ENCODE assay signal across 21 mouse cellular contexts in genomic region chr4:50145926-50146325, GRCm38 (mm10).
A peak's percentile ranks its signal among the peaks of the same experiment; 100 is the strongest.
DNase-seq lines count a peak whose midpoint lies in the region; ATAC-seq lines count a peak whose summit lies in the region.
"Had no signal": no experiment of that assay in that cellular context is flagged by ENCODE, and none has a peak within 500 bp of the region (broad histone marks: within the 10 kb centered on the region; RNA-seq: fewer than 3 reads in every experiment).

No protein-coding gene starts in this region.

- H3K27ac ChIP-seq in forebrain, embryonic 12.5 days, result no peak overlapping the region
- H3K27ac ChIP-seq in forebrain, embryonic 15.5 days (replicated peaks), result no peak overlapping the region
- no peak overlapping the region for H3K27ac ChIP-seq in hindbrain, embryonic 14.5 days
- no peak overlapping the region for H3K27ac ChIP-seq in hindbrain, embryonic 11.5 days (ENCODE audit: low read depth, low read length)
- H3K27ac ChIP-seq in neural tube, embryonic 12.5 days, result no peak overlapping the region
- H3K27ac ChIP-seq in neural tube, embryonic 15.5 days (replicated peaks), result no peak overlapping the region
- no peak overlapping the region for H3K27ac ChIP-seq in neural tube, embryonic 14.5 days (ENCODE audit: low read depth, low read length)
- H3K27ac ChIP-seq: embryonic facial prominence, embryonic 12.5 days; heart, adult 2 months; heart, embryonic 15.5 days had no signal

- no peaks in the 10 kb centered on the region for H3K27me3 ChIP-seq in forebrain, embryonic 12.5 days
- H3K27me3 ChIP-seq in forebrain, embryonic 15.5 days, result no peaks in the 10 kb centered on the region
- H3K27me3 ChIP-seq in hindbrain, embryonic 14.5 days (ENCODE audit: control insufficient read depth, insufficient read depth, low read length), result no peaks in the 10 kb centered on the region
- H3K27me3 ChIP-seq in hindbrain, embryonic 11.5 days (ENCODE audit: control insufficient read depth, insufficient read depth, low read length), result no peaks in the 10 kb centered on the region
- H3K27me3 ChIP-seq in neural tube, embryonic 12.5 days (replicated peaks), result no peaks in the 10 kb centered on the region
- H3K27me3 ChIP-seq in neural tube, embryonic 15.5 days (replicated peaks), result no peaks in the 10 kb centered on the region
- H3K27me3 ChIP-seq in neural tube, embryonic 14.5 days (ENCODE audit: control insufficient read depth, insufficient read depth, low read length), result no peaks in the 10 kb centered on the region
- H3K27me3 ChIP-seq: embryonic facial prominence, embryonic 12.5 days; heart, embryonic 15.5 days had no signal

- H3K4me3 ChIP-seq in forebrain, embryonic 12.5 days (replicated peaks), result no peak overlapping the region
- H3K4me3 ChIP-seq in forebrain, embryonic 15.5 days, result no peak overlapping the region
- H3K4me3 ChIP-seq in hindbrain, embryonic 14.5 days (replicated peaks; ENCODE audit: low read length), result no peak overlapping the region
- H3K4me3 ChIP-seq in hindbrain, embryonic 11.5 days (ENCODE audit: low read depth, low read length), result no peak overlapping the region
- H3K4me3 ChIP-seq in neural tube, embryonic 12.5 days, result no peak overlapping the region
- H3K4me3 ChIP-seq in neural tube, embryonic 15.5 days (replicated peaks), result no peak overlapping the region
- H3K4me3 ChIP-seq in neural tube, embryonic 14.5 days (ENCODE audit: low read depth, low read length), result no peak overlapping the region
- H3K4me3 ChIP-seq: embryonic facial prominence, embryonic 12.5 days; heart, adult 2 months; heart, embryonic 15.5 days had no signal

- DNase-seq in hindbrain, embryonic 14.5 days (ENCODE audit: low spot score), result no peak
- no peak for DNase-seq in hindbrain, embryonic 11.5 days (ENCODE audit: low spot score)
- DNase-seq: adrenal gland, postnatal 10 days; B cell, adult 2 months; cerebellum, adult 11-12 months; cerebellum, adult 9-10 months; cerebellum, postnatal 25 days; gastrocnemius, postnatal 14 days; heart, adult 2 months; heart, postnatal 14 days had no signal

- H3K9ac ChIP-seq in forebrain, embryonic 12.5 days, result no peak overlapping the region
- H3K9ac ChIP-seq in forebrain, embryonic 15.5 days (replicated peaks), result no peak overlapping the region
- no peak overlapping the region for H3K9ac ChIP-seq in hindbrain, embryonic 14.5 days
- no peak overlapping the region for H3K9ac ChIP-seq in hindbrain, embryonic 11.5 days (ENCODE audit: low read depth, low read length)
- no peak overlapping the region for H3K9ac ChIP-seq in neural tube, embryonic 12.5 days
- H3K9ac ChIP-seq in neural tube, embryonic 15.5 days (replicated peaks), result no peak overlapping the region
- no peak overlapping the region for H3K9ac ChIP-seq in neural tube, embryonic 14.5 days (replicated peaks; ENCODE audit: low read depth, low read length)
- H3K9ac ChIP-seq: embryonic facial prominence, embryonic 12.5 days; heart, embryonic 15.5 days had no signal

- no peaks in the 10 kb centered on the region for H3K4me1 ChIP-seq in forebrain, embryonic 12.5 days
- no peaks in the 10 kb centered on the region for H3K4me1 ChIP-seq in forebrain, embryonic 15.5 days
- H3K4me1 ChIP-seq in hindbrain, embryonic 14.5 days (replicated peaks; ENCODE audit: control insufficient read depth, insufficient read depth, low read length), result no peaks in the 10 kb centered on the region
- H3K4me1 ChIP-seq in hindbrain, embryonic 11.5 days (replicated peaks; ENCODE audit: control insufficient read depth, insufficient read depth, low read length), result no peaks in the 10 kb centered on the region
- H3K4me1 ChIP-seq in neural tube, embryonic 12.5 days, result no peaks in the 10 kb centered on the region
- no peaks in the 10 kb centered on the region for H3K4me1 ChIP-seq in neural tube, embryonic 15.5 days
- H3K4me1 ChIP-seq in neural tube, embryonic 14.5 days (ENCODE audit: control insufficient read depth, insufficient read depth, low read length), result no peaks in the 10 kb centered on the region
- H3K4me1 ChIP-seq: embryonic facial prominence, embryonic 12.5 days; heart, embryonic 15.5 days had no signal

- peak; percentile 44; the same call in 1 of the 2 replicates for ATAC-seq in forebrain, embryonic 12.5 days (ENCODE audit: low FRiP score)
- ATAC-seq in forebrain, embryonic 15.5 days (replicated peaks), result no peak
- peak; percentile 79; the same call in 1 of the 2 replicates for ATAC-seq in hindbrain, embryonic 14.5 days (ENCODE audit: low FRiP score)
- ATAC-seq in hindbrain, embryonic 11.5 days (ENCODE audit: low FRiP score), result no peak
- peak; percentile 81 for ATAC-seq in neural tube, embryonic 12.5 days (ENCODE audit: low FRiP score, low read depth)
- no peak for ATAC-seq in neural tube, embryonic 15.5 days (ENCODE audit: low FRiP score)
- peak; percentile 85; the same call in 1 of the 2 replicates for ATAC-seq in neural tube, embryonic 14.5 days (ENCODE audit: low read depth)
- ATAC-seq: CD4-positive, CD25-positive, alpha-beta regulatory T cell, adult 4 months; forebrain, embryonic 16.5 days had no signal

- H3K4me2 ChIP-seq in forebrain, embryonic 12.5 days, result no peak overlapping the region
- H3K4me2 ChIP-seq in forebrain, embryonic 15.5 days (replicated peaks), result no peak overlapping the region
- no peak overlapping the region for H3K4me2 ChIP-seq in hindbrain, embryonic 14.5 days (replicated peaks)
- H3K4me2 ChIP-seq in hindbrain, embryonic 11.5 days (replicated peaks; ENCODE audit: low read depth, low read length), result no peak overlapping the region
- H3K4me2 ChIP-seq in neural tube, embryonic 12.5 days (replicated peaks), result no peak overlapping the region
- H3K4me2 ChIP-seq in neural tube, embryonic 15.5 days, result no peak overlapping the region
- H3K4me2 ChIP-seq in neural tube, embryonic 14.5 days (ENCODE audit: low read depth, low read length), result no peak overlapping the region
- H3K4me2 ChIP-seq: embryonic facial prominence, embryonic 12.5 days; heart, embryonic 11.5 days; heart, embryonic 15.5 days had no signal

- no peaks in the 10 kb centered on the region for H3K9me3 ChIP-seq in forebrain, embryonic 12.5 days
- H3K9me3 ChIP-seq in forebrain, embryonic 15.5 days, result no peaks in the 10 kb centered on the region
- H3K9me3 ChIP-seq in hindbrain, embryonic 14.5 days (ENCODE audit: control insufficient read depth, low read length), result no peaks in the 10 kb centered on the region
- no peaks in the 10 kb centered on the region for H3K9me3 ChIP-seq in hindbrain, embryonic 11.5 days (ENCODE audit: control insufficient read depth, low read length)
- H3K9me3 ChIP-seq in neural tube, embryonic 12.5 days, result no peaks in the 10 kb centered on the region
- H3K9me3 ChIP-seq in neural tube, embryonic 15.5 days (replicated peaks), result no peaks in the 10 kb centered on the region
- H3K9me3 ChIP-seq in neural tube, embryonic 14.5 days (ENCODE audit: control insufficient read depth, low read length), result no peaks in the 10 kb centered on the region
- H3K9me3 ChIP-seq: embryonic facial prominence, embryonic 12.5 days; G1E; heart, embryonic 15.5 days had no signal

- H3K36me3 ChIP-seq in forebrain, embryonic 12.5 days (replicated peaks), result no peaks in the 10 kb centered on the region
- H3K36me3 ChIP-seq in forebrain, embryonic 15.5 days, result no peaks in the 10 kb centered on the region
- H3K36me3 ChIP-seq in hindbrain, embryonic 14.5 days (replicated peaks; ENCODE audit: control insufficient read depth, insufficient read depth), result no peaks in the 10 kb centered on the region
- no peaks in the 10 kb centered on the region for H3K36me3 ChIP-seq in hindbrain, embryonic 11.5 days (ENCODE audit: control insufficient read depth, insufficient read depth, low read length)
- H3K36me3 ChIP-seq in neural tube, embryonic 12.5 days, result no peaks in the 10 kb centered on the region
- H3K36me3 ChIP-seq in neural tube, embryonic 15.5 days, result no peaks in the 10 kb centered on the region
- no peaks in the 10 kb centered on the region for H3K36me3 ChIP-seq in neural tube, embryonic 14.5 days (ENCODE audit: control insufficient read depth, insufficient read depth, low read length)
- H3K36me3 ChIP-seq: embryonic facial prominence, embryonic 12.5 days; G1E; heart, embryonic 15.5 days had no signal

Comparison
In these comparisons a context has a peak if more than half of its experiments do, and no peak if none do; other contexts are left out.
1. ATAC-seq: peak in forebrain, embryonic 12.5 days (single experiment), hindbrain, embryonic 14.5 days (single experiment), neural tube, embryonic 12.5 days (single experiment) and neural tube, embryonic 14.5 days (single experiment); none in forebrain, embryonic 15.5 days (single experiment), hindbrain, embryonic 11.5 days (single experiment) and neural tube, embryonic 15.5 days (single experiment).